Mouse (Mus musculus): ENCODE data around the gene Cox7a2l. TPM values are rescaled to one million over a fixed set of nuclear protein-coding genes. Genes with fewer than 3 reads are reported as not detected.
A peak's percentile ranks its signal among the peaks of the same experiment; 100 is the strongest.

Gene Cox7a2l
- total RNA-seq, 2 experiments from 2014 or later, result 314 to 318 TPM

DNA sequence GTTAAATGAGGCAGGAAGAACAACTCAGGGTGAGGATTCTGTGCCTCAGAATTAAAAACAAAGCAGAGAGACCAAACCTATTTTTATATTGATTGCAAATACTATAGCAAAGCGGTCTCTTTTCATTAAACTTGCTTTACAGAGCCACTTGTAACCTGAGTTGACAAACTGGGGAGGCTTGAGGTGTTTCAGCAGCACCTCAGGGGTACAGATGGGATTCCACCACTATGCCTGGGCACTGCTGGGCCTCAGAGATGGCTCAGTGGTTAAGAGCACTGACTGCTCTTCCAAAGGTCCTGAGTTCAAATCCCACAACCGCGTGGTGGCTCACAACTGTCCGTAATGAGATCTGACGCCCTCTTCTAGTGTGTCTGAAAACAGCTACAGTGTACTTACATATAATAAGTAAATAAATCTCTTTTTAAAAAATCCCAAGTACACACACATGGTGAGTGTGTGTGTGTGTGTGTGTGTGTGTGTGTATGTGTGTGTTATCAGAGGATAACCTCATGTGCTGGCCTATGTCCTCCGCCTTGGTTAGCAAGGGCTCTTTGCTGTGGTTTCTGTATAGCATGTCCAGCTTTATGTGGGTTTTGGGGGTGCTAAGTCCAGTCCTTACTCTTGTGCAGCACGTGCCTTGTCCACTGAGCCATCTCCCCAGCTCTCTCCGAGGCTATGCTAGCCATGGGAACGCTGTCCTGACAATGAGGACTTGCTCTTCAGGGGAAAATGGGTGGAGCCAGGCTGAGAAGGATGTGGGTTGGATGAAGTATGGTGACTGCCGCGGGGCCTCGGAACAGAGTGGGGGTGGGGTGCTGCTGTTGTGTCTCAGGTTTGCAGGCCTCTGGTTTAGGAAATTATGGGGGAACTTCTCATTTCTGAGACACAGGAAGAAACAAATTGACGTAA, 9.7 kb upstream of the Cox7a2l start:
- intact Hi-C loops (cut with DNase I), result no loop called here
- peak; percentile 64 to 65 for DNase-seq

DNA sequence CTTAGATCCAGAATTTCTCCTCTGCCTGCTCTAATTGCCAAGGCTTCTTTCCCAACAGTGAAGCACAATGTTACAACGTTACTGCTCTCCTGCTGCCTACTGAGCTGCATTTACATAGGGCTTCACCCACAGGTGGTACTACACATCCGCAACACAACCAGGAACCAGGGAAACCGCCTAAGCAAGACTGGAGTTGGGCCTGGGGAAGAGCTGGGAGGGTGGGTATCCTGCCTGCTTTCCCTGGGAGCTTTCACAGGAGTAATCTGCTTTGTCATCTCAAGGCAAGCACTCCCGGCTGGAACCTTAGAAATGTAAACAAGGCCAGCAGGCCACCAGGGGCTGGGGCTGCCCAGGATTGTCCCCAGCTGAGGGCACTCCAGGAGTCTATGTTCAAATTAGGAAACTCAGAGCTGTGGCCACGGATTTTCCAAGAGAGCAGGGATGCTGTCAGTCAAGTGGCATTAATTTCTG, 9.0 kb upstream of the Cox7a2l start:
- DNase-seq, result no peak
- intact Hi-C loops (cut with DNase I), result no loop called here

DNA sequence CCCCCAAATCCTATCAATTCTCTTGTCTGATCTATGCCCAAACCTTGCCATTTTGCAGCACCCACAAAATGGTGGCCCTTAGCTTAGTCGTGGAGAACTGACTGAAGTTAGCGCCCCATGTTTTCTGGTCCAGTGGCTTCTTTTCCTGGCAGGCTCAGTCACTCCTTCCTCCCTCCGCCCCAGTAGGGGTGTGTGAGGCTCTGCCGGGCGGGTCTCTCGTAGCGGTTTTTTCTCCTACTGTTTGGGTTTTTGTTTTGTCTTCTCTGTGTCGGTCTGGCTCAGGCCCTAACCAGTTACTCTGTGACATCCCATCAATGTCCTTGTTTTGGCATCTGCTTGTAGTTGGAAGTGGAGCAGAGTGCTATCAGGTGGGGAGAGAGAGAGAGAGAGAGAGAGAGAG, 8.5 kb upstream of the Cox7a2l start:
- intact Hi-C loops (cut with DNase I), result no loop called here

DNA sequence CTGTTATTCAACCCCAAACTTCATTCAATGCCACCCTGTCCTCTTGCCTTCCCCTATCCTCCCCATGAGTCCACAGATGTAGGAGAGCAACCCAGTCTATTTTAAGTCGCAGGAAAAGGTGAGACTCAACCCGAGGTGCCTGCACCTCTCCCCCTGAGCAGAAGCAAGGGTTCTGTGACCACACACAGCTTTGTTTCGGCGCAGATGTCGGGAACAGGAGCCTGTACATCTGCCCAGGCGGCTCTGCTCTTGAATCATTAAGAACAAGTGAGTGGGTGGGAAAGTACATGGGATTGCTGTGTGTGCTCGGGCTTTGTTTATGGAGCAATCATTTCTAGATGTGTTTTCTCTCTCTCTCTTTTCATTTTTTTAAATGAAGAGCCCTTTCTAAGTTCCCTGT, 7.6 kb upstream of the Cox7a2l start:
- intact Hi-C loops (cut with DNase I), result no loop called here
- DNase-seq, result no peak

More for the DNA sequence above, 8.5 kb upstream of the Cox7a2l start:
- peak in 1 of 2 experiments; percentile 18 for DNase-seq

DNA sequence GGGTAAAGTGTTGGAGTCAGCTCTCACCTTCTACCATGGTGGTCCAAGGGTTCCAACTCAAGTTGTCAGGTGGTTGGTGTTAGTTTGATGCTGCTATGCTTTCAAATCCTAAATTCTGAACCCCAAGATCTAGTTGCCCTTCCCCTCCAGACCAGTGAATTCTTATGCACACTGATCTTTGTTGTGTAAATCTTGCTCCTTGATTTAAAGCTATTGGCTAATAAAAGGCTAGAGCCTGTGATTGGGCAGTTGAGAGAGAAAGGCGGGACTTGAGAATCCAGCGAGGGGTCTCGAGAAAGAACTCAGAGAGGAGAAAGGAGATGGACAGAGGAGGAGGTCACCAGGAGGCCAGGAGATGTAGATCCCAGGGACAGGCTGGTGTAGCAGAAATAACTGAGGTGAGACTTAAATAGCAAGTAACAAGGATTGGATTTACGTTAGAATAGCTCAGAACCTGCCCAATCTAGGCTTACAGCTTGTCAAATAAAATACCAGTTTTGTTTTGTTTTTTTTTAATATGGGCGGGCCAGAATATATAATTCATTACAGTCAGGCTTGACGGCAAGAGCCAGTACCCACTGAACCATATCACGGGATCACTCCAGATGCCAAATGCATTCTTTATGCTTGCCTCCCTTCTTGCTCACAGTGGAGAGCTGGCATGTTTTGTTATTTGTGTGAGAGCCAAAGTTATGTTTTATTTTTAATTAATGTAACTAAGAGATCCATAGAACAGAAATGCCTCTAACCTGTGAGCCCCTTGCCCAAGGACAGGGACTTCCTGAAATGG, 5.7 kb upstream of the Cox7a2l start:
- no peak for DNase-seq
- intact Hi-C loops (cut with DNase I), result no loop called here

DNA sequence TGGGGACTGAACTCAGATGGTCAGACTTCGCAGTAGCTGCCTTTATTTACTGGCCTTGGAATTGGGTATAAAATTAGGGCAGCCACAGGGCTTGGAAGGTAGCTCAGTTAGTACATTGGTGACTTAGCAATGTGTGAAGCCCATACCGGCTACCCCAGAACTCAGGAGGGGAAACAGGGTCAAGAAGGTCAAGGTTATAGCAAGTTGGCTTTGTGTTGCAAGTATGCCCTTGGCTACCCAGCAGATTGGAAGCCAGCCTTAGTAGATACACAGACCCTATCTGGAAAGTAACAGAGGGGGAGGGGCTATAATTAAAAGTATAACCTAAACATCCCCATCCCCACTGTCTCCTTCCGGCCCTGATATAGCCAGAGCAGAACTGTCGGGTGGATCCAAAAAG, 4.8 kb upstream of the Cox7a2l start:
- intact Hi-C loops (cut with DNase I), result no loop called here

DNA sequence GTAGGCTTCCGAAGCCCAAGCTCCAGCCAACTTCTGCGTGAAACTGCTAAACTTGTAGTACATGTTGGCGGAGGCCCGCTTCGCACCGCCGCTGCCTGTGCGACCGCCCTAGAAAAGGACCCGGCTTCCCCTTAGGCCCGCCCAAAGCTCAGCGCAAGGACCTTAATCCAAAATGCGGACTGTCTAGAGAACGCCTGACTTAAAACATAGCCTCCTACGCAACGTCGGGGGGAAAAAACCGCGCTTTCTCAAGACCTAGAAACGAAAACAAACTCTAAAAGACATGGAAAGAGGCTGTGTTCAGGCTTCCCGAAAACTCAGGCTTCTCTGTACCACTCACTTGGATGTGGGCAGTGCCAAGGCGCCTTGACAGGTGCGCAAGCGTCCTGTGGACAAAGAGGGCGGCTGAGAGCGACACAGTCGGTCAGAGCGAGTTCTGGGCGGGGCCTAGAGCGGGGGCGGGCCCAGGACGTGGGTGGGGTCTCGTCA, 2.9 kb downstream of the Cox7a2l start:
- peak; percentile 93 for DNase-seq
- intact Hi-C loops (cut with DNase I), result loop anchor here (5.0 kb wide), 1 partner anchor 237 kb away; no protein-coding TSS in a partner anchor

More for the DNA sequence above, 4.8 kb upstream of the Cox7a2l start:
- DNase-seq, result no peak

DNA sequence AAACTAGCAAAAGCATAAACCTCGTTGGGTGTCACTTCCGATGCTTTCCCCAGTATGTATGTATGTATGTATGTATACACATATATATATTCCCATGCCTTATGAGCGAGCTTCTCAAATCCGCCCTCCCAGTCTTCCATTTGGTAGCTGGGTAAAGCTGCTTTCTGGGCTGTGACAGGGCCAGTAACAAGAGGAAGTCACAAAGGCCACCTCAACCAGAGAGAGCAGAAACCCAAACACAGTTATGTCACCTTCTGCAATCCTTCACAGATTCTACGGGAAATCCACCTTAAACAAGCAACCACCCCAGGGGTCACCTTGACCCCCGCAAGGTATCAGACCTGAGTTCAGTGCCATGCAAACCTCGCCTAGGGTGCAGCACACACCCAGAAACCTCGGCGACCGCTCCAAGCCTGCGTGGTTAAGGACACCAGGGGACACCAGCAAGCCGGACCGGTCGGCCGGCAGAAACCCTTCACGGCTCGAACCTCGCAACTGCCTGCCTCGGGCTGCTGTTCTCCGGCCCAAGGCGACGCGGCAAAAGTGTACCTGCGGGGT, 3.4 kb downstream of the Cox7a2l start:
- DNase-seq, result no peak
- intact Hi-C loops (cut with DNase I), result loop anchor here (5.0 kb wide), 1 partner anchor 236 kb away; no protein-coding TSS in a partner anchor

DNA sequence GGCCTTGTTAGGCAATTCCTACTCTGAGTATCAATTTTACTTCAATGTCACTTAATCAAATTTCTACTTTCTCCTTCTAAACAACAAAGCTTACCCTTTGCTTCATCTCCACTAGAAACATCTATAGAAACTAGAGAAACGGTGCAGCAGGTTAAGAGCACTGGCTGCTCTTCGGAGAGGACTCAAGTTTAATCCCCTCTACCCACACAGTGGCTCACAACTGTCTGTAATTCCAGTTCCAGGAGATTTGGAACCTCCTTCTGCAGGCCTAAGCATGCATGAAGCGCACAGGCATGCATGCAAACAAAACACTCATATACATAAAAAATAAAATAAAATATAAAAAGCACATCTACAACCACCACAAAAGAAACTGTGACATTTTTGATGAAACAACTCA, 5.0 kb downstream of the Cox7a2l start:
- DNase-seq, result no peak
- intact Hi-C loops (cut with DNase I), result loop anchor here (5.0 kb wide), 1 partner anchor 235 kb away; no protein-coding TSS in a partner anchor

DNA sequence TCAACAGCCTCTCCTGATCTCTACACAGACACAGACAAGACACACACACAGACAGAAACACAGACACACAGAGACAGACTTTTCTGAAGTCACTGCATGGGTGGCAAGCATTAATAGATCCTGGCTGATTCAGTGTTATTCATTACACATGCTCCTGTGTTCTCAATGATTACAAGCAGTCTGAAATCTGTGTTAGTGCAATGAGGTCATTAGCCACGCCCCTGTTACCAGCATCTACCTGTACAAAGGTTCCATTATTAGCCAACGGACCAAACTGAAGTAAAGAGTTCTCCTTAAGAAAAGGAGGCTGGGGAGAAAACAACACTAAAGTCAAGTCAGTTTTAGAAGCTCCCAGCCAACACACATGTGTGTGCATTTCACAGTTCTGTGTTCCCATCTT, 13.4 kb downstream of the Cox7a2l start:
- no peak for DNase-seq
- intact Hi-C loops (cut with DNase I), result no loop called here

DNA sequence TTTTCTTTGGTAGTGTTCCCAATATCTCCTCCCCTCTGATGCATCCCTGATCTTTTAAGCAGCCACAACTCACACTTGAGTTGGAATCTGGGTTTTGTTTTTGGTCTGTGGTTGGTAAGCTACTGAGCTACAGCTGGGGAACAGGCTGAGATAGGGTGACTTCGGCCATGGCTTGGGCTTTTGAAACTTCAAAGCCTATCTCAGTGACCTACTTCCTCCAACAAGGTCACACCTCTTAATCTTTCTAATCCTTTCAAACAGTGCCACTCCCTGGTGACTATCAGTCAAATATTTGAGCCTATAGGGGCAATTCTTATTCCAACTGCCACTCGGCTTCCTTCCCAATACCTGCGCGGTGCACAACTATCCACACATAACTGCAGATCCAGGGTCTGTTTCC, 17.4 kb downstream of the Cox7a2l start:
- intact Hi-C loops (cut with DNase I), result no loop called here
- DNase-seq, result no peak

DNA sequence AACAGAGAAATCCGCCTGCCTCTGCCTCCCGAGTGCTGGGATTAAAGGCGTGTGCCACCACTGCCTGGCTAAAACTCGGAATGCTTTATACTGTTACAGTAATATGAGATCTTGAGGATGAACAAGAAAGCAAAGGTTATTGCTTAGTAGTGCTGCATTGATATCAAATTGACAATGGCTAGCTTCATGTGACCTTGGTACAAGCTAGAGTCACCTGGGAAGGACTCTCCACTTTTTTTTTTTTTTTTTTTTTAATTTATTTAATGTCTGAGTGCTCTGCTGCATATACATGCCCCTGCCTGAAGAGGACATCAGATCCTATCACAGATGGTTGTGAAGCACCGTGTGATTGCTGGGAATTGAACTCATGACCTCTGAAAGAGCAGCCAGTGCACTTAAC, 18.2 kb downstream of the Cox7a2l start:
- intact Hi-C loops (cut with DNase I), result no loop called here
- DNase-seq, result no peak

DNA sequence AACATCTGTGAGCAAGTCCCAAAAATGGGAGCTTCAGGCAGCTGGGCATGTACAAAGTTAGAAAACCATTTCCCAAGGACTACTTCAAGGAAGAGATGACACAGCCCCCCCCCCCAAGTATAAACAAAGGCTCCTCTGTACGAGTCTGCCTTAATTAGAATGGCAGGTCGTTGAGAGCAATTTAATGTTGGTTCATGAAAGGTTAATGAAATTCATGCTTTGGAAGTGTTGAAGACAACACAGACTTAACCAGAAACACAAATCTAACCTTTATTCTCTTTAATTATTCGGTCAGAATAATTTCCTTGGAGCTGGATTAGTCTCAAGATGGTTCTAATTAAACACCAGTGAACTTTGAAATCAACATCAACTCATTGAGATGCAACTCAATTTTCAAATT, 29.4 kb downstream of the Cox7a2l start:
- intact Hi-C loops (cut with DNase I), result no loop called here
- no peak for DNase-seq

DNA sequence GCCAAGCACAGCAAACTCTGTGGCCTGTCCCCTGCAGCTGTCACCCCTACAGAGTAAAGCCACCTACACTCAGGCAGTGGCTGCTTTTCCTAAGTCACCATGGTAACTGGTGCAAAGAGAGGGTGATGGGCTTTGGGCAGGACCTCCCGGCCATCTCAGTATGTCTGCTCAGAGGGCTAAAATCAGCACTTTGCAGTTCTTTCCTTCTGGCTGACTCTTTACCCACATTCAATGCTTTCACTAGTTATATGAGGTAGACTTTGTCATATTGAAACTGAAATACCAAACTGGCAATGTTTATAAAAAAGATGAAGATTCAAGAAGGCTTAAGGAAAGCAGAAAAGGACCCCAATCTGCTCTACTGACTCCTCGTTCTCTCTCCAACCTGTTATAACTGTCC, 33.3 kb downstream of the Cox7a2l start:
- intact Hi-C loops (cut with DNase I), result no loop called here
- DNase-seq, result no peak

DNA sequence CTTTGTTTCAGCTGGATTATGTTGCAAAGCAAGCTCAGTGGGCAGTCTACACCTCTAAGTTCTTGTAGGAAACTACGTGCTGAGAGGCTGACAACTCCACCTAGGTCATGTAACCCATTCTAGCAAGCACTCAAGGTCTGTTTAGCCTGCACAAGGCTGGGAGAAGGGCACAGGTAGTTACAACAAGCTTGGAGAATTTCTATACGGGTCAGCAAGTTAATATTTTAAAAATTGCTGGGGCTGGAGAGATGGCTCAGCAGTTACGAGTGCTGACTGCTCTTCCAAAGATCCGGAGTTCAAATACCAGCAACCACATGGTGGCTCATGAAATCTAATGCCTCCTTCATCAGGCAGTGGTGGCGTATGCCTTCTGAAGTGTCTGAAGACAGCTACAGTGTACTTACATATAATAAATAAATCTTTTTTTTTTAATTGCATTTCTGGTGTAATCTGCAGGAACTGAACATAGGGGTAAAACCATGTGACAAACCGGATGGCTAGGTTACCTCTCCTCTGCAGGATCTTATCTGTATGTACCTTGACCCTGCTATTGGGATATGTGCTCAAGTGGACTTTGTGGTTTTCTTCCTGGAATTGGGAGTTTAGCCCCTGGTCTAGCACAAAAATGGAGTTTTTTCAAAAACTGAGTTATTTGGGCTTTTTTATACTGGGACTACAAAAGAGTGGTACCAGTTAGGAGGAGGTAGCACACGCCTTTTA, 34.2 kb downstream of the Cox7a2l start:
- intact Hi-C loops (cut with DNase I), result no loop called here
- DNase-seq, result no peak

DNA sequence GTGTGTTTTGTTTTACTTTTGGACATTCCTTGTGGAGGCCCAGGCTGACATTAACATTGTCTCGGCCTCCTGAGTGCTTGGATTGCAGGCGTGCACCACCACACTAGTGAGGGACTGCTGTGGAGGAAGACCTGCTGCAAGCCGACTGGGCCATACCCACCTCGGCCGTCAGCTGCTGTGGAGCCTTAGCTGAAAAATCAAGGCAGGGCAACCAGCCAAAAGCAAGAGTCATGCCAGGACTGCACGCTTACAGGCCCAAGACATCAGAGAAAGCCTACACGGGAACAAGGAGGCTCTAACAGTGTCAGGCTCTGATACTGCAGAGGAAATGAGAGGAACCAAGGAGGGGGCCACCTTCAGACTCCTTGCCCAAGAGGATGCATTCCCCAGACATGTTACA, 35.6 kb downstream of the Cox7a2l start:
- DNase-seq, result peak in 1 of 2 experiments; percentile 3
- intact Hi-C loops (cut with DNase I), result no loop called here

DNA sequence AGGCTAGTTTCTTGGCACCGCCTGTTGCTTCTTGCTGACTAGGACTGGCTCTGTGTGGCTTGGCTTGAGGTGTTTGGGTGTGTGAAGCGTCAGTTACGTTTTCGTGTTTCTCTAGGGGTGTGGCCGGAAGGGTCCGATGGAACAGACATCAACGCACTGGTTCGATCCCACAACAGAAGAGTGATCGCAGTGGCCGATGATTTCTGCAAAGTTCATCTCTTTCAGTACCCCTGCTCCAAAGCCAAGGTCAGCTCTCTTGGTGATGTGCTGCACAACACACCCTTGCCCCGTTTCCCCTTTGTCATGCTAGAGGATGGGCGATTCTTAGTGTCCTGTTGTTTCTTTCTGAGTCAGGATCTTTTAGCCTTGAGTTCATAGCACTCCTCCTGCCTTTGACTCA, 40.0 kb downstream of the Cox7a2l start:
- intact Hi-C loops (cut with DNase I), result no loop called here
- DNase-seq, result no peak

DNA sequence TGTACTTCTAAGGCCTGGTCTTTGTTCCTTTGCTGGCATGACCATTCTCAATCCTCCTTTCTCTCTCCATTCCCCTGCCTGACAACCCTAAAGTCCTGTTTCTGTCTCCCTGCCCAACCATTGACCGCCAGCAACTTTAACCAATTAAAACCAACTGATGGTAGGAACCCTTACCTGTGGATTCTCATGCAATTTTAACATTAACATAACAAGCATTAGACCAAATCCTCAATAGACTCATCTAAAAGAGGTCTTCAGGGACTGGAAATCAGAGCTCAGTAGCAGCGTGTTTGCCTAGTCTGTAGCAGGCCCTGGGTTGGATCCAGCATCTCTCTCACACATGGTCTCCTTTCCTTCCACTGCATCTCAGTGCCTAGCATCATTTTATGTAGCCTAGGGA, 47.5 kb downstream of the Cox7a2l start:
- intact Hi-C loops (cut with DNase I), result no loop called here

DNA sequence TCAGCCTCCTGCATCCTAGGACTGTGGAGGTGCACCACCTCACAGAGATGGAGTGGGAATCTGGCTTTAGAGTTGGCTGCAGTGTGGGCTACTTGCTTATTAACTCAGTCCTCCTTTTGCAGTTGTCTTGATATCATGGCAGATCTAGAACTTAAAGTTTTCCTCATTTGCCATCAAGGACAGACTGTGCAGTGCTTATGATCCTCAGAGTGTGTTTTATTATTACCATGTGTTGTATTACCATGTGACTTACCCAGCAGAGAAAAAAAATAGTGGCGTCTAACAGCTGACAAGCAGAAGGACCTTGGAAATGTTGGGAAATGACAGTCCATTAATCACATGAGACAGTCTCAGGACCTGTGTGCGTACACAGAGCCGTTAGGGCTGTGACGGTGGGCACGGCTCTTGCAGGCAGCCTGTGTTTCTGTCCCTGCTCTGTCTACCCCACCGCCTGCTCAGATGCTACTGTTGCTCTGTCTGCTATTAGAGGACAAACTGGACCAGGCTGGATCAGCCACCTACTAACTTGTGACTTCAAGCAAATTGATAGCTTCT, 50.4 kb downstream of the Cox7a2l start:
- intact Hi-C loops (cut with DNase I), result no loop called here
- no peak for DNase-seq

More for the DNA sequence above, 47.5 kb downstream of the Cox7a2l start:
- no peak for DNase-seq

DNA sequence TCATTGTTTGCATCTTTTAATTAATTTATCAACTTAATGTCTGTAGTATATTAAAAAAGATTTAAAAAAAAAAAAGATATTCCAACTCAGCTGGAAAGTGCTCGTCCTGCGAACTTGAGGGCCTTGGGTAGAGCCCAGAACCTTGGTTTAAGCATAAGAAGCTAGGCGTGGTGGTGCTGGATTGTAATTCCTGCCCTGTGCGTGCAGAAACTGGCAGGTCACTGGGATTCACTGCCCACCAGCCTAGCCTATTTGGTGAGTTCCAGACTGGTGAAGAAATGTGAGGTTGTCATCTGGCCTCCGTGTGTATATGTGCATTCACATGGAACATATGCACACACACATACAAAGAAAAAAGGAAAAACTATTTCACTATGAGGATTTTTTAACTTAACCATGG, 51.2 kb downstream of the Cox7a2l start:
- intact Hi-C loops (cut with DNase I), result no loop called here
- no peak for DNase-seq

Data from heart, postnatal 10 days (tissue).